Mouse (Mus musculus): ENCODE results near the gene Gab2. TPM values are rescaled to one million over a fixed set of nuclear protein-coding genes. Genes with fewer than 3 reads are reported as not detected.

The Gab2 gene
- polyA plus RNA-seq, 1 experiment from 2014 or later, result 4.4 TPM

DNA sequence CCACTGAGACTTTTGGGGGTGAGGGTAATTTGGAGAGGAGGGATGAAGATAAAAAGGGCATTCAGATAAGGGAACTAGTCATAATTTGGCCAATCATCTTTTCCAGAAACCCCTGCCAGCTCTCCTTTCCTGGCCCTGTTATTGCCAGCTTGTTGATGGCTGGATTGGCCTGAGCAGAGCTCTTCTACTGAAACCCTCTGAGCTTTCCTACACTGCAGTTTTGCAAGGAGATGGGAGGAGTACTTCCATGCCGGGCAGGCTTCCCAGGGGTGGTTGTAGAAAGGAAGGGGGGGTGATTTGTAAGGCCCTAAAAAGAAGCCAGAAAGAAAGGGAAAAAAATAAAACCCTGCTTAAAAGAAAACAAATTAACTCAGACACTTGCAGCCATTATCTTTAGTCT, 181.2 kb downstream of the Gab2 start:
- ATAC-seq (ENCODE audit: insufficient number of reproducible peaks, insufficient read depth, low FRiP score, low TSS enrichment, low read depth), result no peak
- WGBS, result 63% methylated on average over 1 of the region's 1 CpGs
- Histone ChIP-seq H3K9me3 (no peaks in the 10 kb centered on the region), H3K27ac (no peak overlapping the region), H3K36me3 (no peaks in the 10 kb centered on the region), H3K27me3 (no peaks in the 10 kb centered on the region), H3K4me3 (replicated peaks) (no peak overlapping the region), H3K4me2 (no peak overlapping the region), H3K9ac (replicated peaks) (no peak overlapping the region), H3K4me1 (replicated peaks) (no peaks in the 10 kb centered on the region)

DNA sequence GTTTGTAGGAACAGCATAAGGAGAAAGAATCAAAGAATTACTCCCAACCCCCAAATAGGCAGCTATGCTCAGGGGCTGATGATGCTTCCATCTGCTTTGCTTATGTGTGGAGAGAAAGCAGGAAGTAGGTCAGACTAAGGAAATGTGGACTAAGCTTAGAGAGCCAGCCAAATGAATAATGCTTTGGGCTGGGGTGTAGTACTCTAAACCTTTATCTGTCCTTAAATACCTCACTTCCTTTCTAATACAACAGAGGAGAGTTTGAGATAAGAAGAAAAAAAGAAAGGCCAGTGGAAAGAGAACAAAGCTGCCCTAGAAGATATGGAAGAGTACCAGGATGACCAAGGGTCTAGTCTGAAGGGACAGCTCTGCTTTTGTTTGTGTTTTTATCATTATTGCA, 189.0 kb downstream of the Gab2 start:
- no peak overlapping the region for H3K27ac ChIP-seq
- H3K36me3 ChIP-seq, result no peaks in the 10 kb centered on the region
- no peak overlapping the region for H3K4me2 ChIP-seq
- no peak for ATAC-seq (ENCODE audit: insufficient number of reproducible peaks, insufficient read depth, low FRiP score, low TSS enrichment, low read depth)
- no peak overlapping the region for H3K4me3 ChIP-seq (replicated peaks)
- no peaks in the 10 kb centered on the region for H3K9me3 ChIP-seq
- no peak overlapping the region for H3K9ac ChIP-seq (replicated peaks)
- no peaks in the 10 kb centered on the region for H3K4me1 ChIP-seq (replicated peaks)
- no peaks in the 10 kb centered on the region for H3K27me3 ChIP-seq

DNA sequence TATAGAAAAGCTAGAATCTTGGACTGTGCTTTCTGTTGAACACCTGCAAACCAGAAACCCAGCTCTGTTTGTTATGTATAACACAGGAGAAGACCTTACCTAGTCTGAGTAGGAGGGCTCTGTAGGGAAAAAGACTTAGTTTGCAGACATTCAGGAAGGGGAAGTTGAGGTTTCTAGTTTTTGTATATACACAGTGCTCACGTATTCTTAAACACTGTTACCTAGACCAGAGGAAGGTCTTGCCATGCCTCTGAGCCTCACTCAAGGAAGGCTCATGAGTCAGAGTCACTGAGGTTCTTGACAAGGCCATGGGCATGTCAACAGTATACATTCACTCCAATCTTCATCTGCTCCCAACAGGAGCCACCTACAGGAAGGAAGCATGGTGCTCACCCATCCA, 189.7 kb downstream of the Gab2 start:
- H3K27ac ChIP-seq, result no peak overlapping the region
- H3K36me3 ChIP-seq, result no peaks in the 10 kb centered on the region
- no peaks in the 10 kb centered on the region for H3K9me3 ChIP-seq
- no peak overlapping the region for H3K4me2 ChIP-seq
- H3K4me1 ChIP-seq (replicated peaks), result no peaks in the 10 kb centered on the region
- no peak overlapping the region for H3K4me3 ChIP-seq (replicated peaks)
- ATAC-seq (ENCODE audit: insufficient number of reproducible peaks, insufficient read depth, low FRiP score, low TSS enrichment, low read depth), result no peak
- no peaks in the 10 kb centered on the region for H3K27me3 ChIP-seq
- WGBS, result 79% methylated on average over 1 of the region's 1 CpGs
- H3K9ac ChIP-seq (replicated peaks), result no peak overlapping the region

DNA sequence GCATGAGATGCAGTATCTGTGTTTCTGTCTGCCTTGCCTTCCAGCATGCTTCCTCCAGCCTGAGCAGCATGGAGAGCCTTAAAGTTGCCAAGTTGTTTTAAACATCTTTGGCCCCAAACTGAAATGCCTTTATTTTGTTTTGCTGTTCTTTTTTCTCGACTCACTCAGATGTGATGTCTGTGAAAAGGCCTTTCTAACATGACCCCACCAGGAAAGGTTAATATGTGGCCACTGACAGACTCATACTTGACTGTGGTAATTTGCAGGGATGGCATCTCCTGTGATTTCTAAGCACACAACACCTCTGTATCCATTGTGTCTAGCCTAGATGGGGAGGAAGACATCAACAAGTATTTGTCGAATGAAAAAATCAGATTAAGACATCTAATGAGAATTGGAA, 215.6 kb downstream of the Gab2 start:
- Histone ChIP-seq H3K27ac (no peak overlapping the region), H3K4me3 (replicated peaks) (no peak overlapping the region), H3K9me3 (no peaks in the 10 kb centered on the region), H3K4me1 (replicated peaks) (no peaks in the 10 kb centered on the region), H3K36me3 (no peaks in the 10 kb centered on the region; the same call in 1 of the 2 replicates), H3K9ac (replicated peaks) (no peak overlapping the region), H3K4me2 (no peak overlapping the region), H3K27me3 (no peaks in the 10 kb centered on the region)
- no peak for ATAC-seq (ENCODE audit: insufficient number of reproducible peaks, insufficient read depth, low FRiP score, low TSS enrichment, low read depth)
- WGBS, result 58% methylated on average over 2 of the region's 2 CpGs

DNA sequence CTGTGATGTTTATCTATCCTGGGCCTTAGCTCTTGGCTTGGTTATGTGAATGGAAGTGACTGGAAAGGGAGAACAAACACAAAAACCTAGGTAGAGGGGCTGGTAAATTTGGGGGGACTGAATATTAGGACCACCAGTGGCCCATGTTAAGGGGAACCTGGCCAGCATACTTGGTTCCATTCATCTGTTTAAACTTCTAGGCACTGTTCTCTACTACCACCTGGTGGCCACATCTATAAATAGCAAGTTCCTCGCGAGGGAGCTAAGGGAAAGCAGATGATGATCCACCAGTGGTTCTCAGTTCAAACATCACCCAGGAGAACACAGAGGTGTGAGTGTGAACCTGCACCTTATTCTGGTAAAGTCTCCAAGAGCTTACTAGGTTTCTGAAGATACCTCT, 216.1 kb downstream of the Gab2 start:
- Histone ChIP-seq H3K4me3 (replicated peaks) (no peak overlapping the region), H3K4me2 (no peak overlapping the region), H3K9me3 (no peaks in the 10 kb centered on the region), H3K27ac (no peak overlapping the region), H3K9ac (replicated peaks) (no peak overlapping the region), H3K4me1 (replicated peaks) (no peaks in the 10 kb centered on the region), H3K36me3 (no peaks in the 10 kb centered on the region; the same call in 1 of the 2 replicates), H3K27me3 (no peaks in the 10 kb centered on the region)
- no peak for ATAC-seq (ENCODE audit: insufficient number of reproducible peaks, insufficient read depth, low FRiP score, low TSS enrichment, low read depth)
- 0% methylated on average over 2 of the region's 2 CpGs for WGBS

DNA sequence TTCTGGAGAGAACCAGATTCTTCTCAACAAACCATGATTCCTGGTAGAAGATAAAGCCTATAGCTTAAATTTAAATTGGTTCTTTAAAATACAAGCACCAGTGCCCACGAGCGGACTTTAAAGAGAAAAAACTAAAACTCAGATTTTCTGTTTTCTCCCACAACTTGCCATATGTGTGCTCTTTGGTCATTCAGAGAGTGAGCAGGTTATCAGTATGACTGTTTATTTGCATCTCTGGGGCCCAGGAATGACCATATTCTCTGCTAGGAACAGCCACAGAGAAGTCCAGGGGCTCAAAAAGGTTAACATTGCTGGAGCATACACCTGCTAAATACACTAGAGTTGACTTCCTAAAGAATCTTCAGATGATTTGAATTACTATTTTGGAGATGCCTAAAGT, 216.9 kb downstream of the Gab2 start:
- Histone ChIP-seq H3K9me3 (no peaks in the 10 kb centered on the region), H3K36me3 (peaks cover 3% of the 10 kb centered on the region; the same call in 1 of the 2 replicates), H3K4me2 (no peak overlapping the region), H3K27ac (no peak overlapping the region), H3K27me3 (no peaks in the 10 kb centered on the region), H3K4me1 (replicated peaks) (no peaks in the 10 kb centered on the region), H3K4me3 (replicated peaks) (no peak overlapping the region), H3K9ac (replicated peaks) (no peak overlapping the region)
- 87% methylated on average over 2 of the region's 2 CpGs for WGBS
- ATAC-seq (ENCODE audit: insufficient number of reproducible peaks, insufficient read depth, low FRiP score, low TSS enrichment, low read depth), result no peak

DNA sequence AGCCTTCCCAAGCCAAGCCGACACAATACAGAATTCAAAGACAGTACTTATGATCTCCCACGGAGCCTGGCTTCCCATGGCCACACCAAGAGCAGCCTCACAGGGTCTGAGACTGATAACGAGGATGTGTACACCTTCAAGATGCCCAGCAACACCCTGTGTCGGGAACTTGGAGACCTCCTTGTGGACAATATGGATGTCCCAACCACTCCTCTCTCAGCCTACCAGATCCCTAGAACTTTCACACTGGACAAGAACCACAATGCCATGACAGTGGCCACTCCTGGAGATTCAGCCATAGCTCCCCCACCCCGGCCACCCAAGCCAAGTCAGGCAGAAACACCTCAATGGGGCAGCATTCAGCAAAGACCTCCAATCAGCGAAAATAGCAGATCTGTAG, 217.6 kb downstream of the Gab2 start:
- no peaks in the 10 kb centered on the region for H3K9me3 ChIP-seq
- H3K4me2 ChIP-seq, result no peak overlapping the region
- H3K4me3 ChIP-seq (replicated peaks), result no peak overlapping the region
- 74% methylated on average over 6 of the region's 6 CpGs for WGBS
- no peak overlapping the region for H3K27ac ChIP-seq
- no peak overlapping the region for H3K9ac ChIP-seq (replicated peaks)
- no peaks in the 10 kb centered on the region for H3K27me3 ChIP-seq
- no peaks in the 10 kb centered on the region for H3K4me1 ChIP-seq (replicated peaks)
- H3K36me3 ChIP-seq, result peaks cover 9% of the 10 kb centered on the region; the same call in 1 of the 2 replicates
- no peak for ATAC-seq (ENCODE audit: insufficient number of reproducible peaks, insufficient read depth, low FRiP score, low TSS enrichment, low read depth)

DNA sequence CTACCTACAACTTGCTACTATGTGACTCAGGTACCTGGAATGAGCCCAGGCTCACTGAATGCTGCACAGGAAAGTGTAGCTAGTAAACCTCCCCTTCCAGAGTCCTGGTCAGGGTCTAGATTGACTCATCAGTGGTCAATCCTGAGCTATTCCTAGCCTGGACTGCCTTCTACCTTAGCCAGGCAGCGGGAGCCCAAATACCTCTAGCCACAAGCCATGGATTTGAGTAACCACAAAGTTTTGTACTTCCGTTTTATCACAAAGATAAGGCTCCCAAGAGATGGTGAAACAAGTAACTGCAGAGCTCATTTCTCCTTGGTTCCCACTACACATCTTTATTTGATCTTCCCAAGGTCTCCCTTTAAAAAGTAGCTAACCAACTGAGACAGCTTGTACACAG, 219.5 kb downstream of the Gab2 start:
- Histone ChIP-seq H3K9ac (replicated peaks) (no peak overlapping the region), H3K4me2 (no peak overlapping the region), H3K36me3 (peaks cover 23% of the 10 kb centered on the region; the same call in 1 of the 2 replicates), H3K4me1 (replicated peaks) (no peaks in the 10 kb centered on the region), H3K27ac (no peak overlapping the region), H3K27me3 (no peaks in the 10 kb centered on the region), H3K9me3 (no peaks in the 10 kb centered on the region), H3K4me3 (replicated peaks) (no peak overlapping the region)
- WGBS, result 88% methylated on average over 2 of the region's 2 CpGs
- ATAC-seq (ENCODE audit: insufficient number of reproducible peaks, insufficient read depth, low FRiP score, low TSS enrichment, low read depth), result no peak

DNA sequence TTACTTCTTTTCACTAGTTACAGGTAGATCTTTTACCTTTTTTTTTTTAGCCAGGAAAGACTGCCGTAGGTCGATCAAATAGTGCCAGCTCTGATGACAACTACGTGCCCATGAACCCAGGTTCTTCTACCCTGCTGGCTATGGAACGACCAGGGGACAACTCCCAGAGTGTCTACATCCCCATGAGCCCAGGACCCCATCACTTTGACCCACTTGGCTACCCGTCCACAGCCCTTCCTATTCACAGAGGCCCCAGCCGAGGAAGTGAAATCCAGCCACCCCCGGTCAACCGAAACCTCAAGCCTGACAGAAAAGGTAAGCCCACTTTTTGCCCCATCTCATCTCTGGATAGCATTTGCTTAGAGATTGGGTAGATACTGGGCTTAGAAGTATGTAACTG, 219.9 kb downstream of the Gab2 start:
- 89% methylated on average over 8 of the region's 8 CpGs for WGBS
- H3K27me3 ChIP-seq, result no peaks in the 10 kb centered on the region
- ATAC-seq (ENCODE audit: insufficient number of reproducible peaks, insufficient read depth, low FRiP score, low TSS enrichment, low read depth), result no peak
- H3K4me3 ChIP-seq (replicated peaks), result no peak overlapping the region
- H3K9ac ChIP-seq (replicated peaks), result no peak overlapping the region
- H3K9me3 ChIP-seq, result no peaks in the 10 kb centered on the region
- H3K36me3 ChIP-seq, result peaks cover 23% of the 10 kb centered on the region; the same call in 1 of the 2 replicates
- no peaks in the 10 kb centered on the region for H3K4me1 ChIP-seq (replicated peaks)
- no peak overlapping the region for H3K27ac ChIP-seq
- H3K4me2 ChIP-seq, result no peak overlapping the region

DNA sequence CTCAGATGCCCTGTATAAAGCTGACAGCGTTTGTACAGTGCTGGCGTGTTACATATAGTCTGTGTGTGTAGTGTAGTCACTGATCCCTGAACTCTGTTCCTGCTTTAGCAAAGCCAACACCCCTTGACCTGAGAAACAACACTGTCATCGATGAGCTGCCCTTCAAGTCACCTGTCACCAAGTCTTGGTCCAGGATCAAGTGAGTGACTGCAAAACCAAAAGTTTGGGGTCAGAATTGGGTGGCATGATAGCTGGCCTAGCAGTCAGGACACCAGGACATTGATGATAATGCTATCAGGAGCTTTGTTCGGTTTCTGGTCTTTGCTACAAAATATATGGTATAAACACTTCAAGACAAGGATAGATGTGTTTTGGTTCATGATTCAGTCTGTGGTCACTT, 220.9 kb downstream of the Gab2 start:
- no peaks in the 10 kb centered on the region for H3K9me3 ChIP-seq
- no peak overlapping the region for H3K9ac ChIP-seq (replicated peaks)
- H3K27ac ChIP-seq, result no peak overlapping the region
- no peak overlapping the region for H3K4me2 ChIP-seq
- H3K36me3 ChIP-seq, result peaks cover 31% of the 10 kb centered on the region
- H3K27me3 ChIP-seq, result no peaks in the 10 kb centered on the region
- 87% methylated on average over 4 of the region's 4 CpGs for WGBS
- no peaks in the 10 kb centered on the region for H3K4me1 ChIP-seq (replicated peaks)
- H3K4me3 ChIP-seq (replicated peaks), result no peak overlapping the region
- ATAC-seq (ENCODE audit: insufficient number of reproducible peaks, insufficient read depth, low FRiP score, low TSS enrichment, low read depth), result no peak

DNA sequence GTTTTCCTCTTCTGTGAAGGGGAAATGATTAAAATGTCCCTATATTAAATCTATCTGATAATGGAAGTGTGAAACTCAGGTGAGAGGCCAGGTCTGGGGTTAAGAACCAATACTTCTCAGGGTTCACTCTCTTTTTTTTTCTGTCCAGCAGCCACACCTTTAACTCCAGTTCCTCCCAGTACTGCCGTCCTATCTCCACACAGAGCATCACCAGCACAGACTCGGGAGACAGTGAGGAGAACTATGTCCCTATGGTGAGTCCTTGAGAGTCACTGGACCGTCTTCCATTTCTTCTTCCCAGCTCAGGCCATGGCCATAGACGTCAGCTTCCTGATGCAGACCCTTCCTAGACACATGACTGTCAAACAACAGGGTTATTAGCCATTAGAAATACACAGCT, 221.5 kb downstream of the Gab2 start:
- Histone ChIP-seq H3K4me1 (replicated peaks) (no peaks in the 10 kb centered on the region), H3K9me3 (no peaks in the 10 kb centered on the region), H3K36me3 (peaks cover 33% of the 10 kb centered on the region), H3K27ac (no peak overlapping the region), H3K27me3 (no peaks in the 10 kb centered on the region), H3K4me2 (no peak overlapping the region), H3K4me3 (replicated peaks) (no peak overlapping the region), H3K9ac (replicated peaks) (no peak overlapping the region)
- 81% methylated on average over 4 of the region's 4 CpGs for WGBS
- no peak for ATAC-seq (ENCODE audit: insufficient number of reproducible peaks, insufficient read depth, low FRiP score, low TSS enrichment, low read depth)

DNA sequence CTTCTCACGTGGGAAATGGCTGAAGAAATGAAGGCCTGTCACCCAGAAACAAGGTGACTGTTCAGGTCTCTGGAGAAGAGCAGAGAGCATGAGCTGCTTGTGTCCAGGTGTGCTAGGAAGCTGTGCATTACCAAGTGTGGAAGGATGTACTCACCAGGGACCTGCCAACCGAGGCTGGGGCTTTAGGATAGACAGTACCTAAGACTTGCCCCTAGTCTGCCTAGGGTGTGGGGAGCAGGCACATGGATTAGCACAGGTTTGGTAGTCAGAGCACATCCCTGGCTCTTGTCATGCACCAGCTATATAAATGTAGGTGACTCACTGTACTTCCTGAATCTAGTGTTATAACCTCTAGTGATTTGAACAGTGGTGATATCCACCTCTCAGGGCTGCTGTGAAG, 222.2 kb downstream of the Gab2 start:
- Histone ChIP-seq H3K36me3 (peaks cover 40% of the 10 kb centered on the region), H3K9ac (replicated peaks) (no peak overlapping the region), H3K27ac (no peak overlapping the region), H3K4me3 (replicated peaks) (no peak overlapping the region), H3K9me3 (no peaks in the 10 kb centered on the region), H3K4me1 (replicated peaks) (no peaks in the 10 kb centered on the region), H3K4me2 (no peak overlapping the region), H3K27me3 (no peaks in the 10 kb centered on the region)
- no peak for ATAC-seq (ENCODE audit: insufficient number of reproducible peaks, insufficient read depth, low FRiP score, low TSS enrichment, low read depth)
- 63% methylated on average over 2 of the region's 2 CpGs for WGBS
